Mouse (Mus musculus): Measurements from ENCODE around the gene Tac2.

- TF ChIP-seq CTCF (IDR thresholded peaks at IDR 0.05) (peak; percentile 54), EP300 (IDR thresholded peaks at IDR 0.05; ENCODE audit: insufficient read depth, low read depth, low read length) (no peak)
Measured at GRCm38 (mm10) chr10:127734434-127734833, 10.2 kb downstream of the Tac2 start.
